Mouse (Mus musculus) heart, adult 2 months (tissue): ENCODE measurements around the gene Erbb4.

Experiments used
- CTCF ChIP-seq: fragments of 200-600 bp; IDR thresholded peaks from 2 replicates; pipeline ENCODE4 v1.8.1; 2022; ENCODE audit warnings: antibody characterized with exemption, mild to moderate bottlenecking, moderate library complexity
- EP300 ChIP-seq: fragments of 200-500 bp; IDR thresholded peaks from 2 replicates; pipeline ENCODE4 v1.6.1; 2011; ENCODE audit warnings: low read depth, low read length, control low read depth; ENCODE audit not compliant: insufficient read depth
- POLR2A ChIP-seq: fragments of 200-500 bp; IDR thresholded peaks from 2 replicates; pipeline ENCODE4 v1.6.1; 2011; ENCODE audit warnings: mild to moderate bottlenecking, low read depth, low read length, control low read depth; ENCODE audit not compliant: insufficient read depth

- no peak for TF ChIP-seq CTCF
- no peak for TF ChIP-seq EP300
- no peak for TF ChIP-seq POLR2A
Measured at GRCm38 (mm10) chr1:68134943-68135342, 972.9 kb downstream of the Erbb4 start.
